Mouse (Mus musculus) heart, adult 8-10 months (tissue): Measurements from ENCODE around the gene Tmem248. TPM values are rescaled to one million over a fixed set of nuclear protein-coding genes. Genes with fewer than 3 reads are reported as not detected.

Experiments
- DNase-seq: peaks from one replicate; pipeline ENCODE4 v3.0.0; 2022; ENCODE audit warnings: low spot score
- total RNA-seq, 4 experiments: library from RNA; stranded (reverse); gene quantifications; 2 replicates each; pipeline ENCODE4 v1.2.4; 2022

The Tmem248 gene
- total RNA-seq, 4 experiments from 2014 or later, result 38.1 to 48.4 (median 46.1) TPM

GRCm38 (mm10) chr5:130200233-130201029 lies 16.4 kb upstream of the Tmem248 start:
- DNase-seq, result no peak

DNA sequence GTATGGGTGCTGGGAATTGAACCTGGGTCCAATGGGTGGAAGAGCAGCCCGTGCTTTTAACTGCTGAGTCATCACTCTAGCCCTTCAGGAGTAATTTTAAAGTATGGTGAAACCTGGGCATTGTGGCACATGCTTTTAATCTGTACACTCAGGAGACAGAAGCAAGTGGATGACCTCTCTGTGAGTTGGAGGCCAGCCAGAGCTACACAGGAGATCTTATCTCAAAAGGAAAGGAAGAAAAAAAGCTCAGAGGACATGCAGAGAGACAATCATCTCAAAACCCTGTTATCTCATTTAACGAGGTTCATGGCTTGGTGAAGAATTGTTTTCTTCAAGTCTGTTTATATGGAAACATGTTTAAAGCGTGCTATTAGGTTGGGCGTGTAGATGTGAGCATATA lies 12.9 kb upstream of the Tmem248 start:
- no peak for DNase-seq

DNA sequence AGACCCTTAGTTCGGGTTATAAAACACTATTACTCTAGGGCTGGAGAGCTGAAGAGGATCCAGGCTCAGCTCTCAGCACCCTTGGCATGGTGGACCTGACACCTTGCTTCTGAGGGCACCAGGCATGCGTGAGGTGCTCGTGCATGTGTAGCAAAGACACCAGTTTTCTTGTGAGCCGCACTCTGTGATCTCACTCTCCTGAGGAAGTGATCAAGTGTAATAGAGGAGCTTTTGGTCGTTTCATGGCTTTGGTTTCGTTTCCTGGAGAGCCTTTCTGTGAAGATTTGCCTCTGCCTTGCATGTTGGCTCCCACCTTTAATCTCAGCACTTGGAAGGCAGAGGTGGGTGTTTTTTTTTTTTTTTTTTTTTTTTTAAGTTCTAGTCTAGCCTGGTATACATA lies 12.3 kb upstream of the Tmem248 start:
- no peak for DNase-seq

DNA sequence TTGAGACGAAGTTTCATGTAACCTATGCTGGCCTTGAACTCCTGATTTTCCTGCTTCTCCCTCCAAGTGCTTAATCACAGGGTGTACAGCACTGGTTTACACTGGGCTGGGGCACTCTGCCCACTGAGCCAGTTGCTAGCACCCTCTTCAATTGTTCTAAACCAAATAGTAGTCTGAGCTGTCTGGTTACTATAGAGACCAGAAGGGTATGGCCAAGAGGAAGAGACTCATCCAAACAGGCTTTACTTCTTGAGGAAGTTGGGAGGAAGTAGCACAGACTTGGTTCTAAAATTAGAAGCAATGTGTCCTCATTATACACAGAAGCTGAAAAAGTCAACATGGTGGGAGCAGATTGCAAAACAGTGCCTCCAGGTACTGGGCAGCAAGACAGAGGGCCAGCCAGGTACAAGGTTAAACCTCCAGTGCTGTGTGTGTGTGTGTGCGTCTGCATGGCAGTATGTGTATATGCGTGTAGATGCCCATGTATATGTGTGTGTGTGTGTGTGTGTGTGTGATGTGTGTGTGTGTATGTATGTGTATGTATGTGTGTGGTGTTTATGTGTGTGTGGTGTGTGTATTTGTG lies 11.3 kb upstream of the Tmem248 start:
- DNase-seq, result no peak

DNA sequence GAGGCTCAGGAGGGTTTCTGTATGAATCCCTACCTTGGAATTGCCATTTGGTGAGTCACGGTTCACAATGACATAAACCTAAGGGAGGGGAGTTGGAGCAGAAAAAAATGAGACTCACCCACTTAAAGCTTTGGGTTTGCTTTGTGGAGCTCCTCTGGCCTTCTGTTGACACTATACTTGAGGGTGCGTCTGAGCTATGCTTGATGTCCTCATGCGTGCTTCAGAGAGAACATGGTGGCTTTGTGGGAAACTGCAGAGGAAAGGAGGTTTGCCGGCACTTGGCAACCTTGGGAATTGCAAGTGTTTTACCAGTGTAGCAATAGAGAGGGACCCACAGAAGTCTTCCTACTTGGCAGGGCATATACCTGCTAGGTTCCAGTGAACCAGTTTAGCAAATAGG lies 9.6 kb upstream of the Tmem248 start:
- no peak for DNase-seq

DNA sequence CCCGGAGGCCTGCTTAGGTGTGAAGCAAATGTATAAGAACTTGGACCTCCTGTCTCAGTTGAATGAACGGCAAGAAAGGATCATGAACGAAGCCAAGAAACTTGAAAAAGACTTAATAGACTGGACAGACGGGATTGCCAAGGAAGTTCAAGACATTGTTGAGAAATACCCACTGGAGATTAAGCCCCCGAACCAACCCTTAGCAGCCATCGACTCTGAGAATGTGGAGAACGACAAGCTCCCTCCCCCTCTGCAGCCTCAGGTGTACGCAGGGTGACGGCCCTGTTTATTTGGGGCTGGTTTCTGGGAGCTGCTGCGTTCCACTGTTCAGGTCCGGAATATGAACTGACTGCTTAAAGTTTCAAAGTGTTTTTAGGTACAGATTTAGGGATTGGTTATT lies 3.9 kb upstream of the Tmem248 start:
- DNase-seq, result no peak

- no peak for DNase-seq
Measured at GRCm38 (mm10) chr5:130217406-130217805, 525 bp downstream of the Tmem248 start.

DNA sequence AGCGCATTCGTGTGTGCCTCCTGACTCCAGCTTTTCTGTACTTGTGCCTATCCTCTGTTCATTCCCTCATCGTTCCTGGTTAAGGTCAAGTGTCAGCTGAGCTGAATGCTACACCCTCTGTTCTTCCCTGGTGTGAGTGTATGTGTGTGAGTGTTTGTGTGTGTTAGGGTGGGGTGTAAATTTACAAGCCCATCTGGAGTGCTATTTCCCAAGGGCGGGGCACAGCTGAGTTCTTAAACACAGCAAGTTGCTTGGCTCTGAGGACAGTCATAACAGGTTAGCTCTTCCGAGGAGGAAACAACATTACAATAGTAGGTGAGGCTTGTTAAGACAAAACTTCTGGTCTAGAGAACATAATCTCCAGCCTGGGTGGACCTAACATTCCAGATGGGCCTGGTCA lies 1.5 kb downstream of the Tmem248 start:
- no peak for DNase-seq

- no peak for DNase-seq
Measured at GRCm38 (mm10) chr5:130221316-130221715, 4.4 kb downstream of the Tmem248 start.

GRCm38 (mm10) chr5:130221760-130222145 lies 4.9 kb downstream of the Tmem248 start:
- no peak for DNase-seq

DNA sequence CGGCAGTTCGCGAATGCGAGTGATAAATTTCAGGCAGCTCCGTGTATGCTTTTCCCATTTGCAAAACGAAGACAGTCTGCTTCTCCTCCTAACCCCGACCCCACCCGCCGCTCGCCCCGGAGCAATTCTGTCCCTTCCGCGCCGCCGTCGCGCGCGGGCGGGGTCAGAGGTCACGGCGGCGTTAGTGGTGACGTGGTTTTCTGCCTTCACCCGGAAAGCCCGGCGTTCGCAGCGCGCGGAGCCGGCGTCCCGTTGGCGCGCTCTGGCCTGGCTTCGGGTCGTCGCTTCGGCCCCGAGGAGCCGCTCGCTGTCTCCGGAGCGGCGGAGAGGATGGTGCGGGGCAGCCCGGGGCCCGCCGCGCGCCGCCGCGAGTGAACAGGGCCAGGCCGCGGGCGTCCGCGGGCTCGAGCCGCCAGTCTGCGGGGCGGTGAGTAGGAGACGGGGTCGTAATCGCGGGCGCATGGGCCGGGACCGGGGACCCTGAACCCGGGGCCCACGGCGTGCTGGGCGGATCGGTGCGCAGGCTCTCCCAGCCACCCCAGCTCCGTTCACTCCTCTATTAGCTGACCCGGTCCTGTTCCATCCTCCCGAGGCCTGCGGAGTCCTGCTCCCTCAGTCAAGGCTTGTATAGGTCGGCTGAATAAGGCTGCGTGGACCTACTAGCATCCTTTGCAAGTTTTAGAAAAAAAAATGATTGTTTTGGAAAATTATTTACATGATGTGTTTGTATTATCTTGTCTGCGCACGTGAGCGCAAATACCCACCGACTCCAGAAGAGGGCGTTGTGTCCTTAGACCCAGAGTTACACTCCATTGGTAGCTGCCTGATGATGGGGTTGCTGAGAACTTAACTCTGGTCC lies 5.5 kb downstream of the Tmem248 start:
- peak; percentile 96 for DNase-seq

- no peak for DNase-seq
Measured at GRCm38 (mm10) chr5:130226790-130227189, 9.9 kb downstream of the Tmem248 start.

DNA sequence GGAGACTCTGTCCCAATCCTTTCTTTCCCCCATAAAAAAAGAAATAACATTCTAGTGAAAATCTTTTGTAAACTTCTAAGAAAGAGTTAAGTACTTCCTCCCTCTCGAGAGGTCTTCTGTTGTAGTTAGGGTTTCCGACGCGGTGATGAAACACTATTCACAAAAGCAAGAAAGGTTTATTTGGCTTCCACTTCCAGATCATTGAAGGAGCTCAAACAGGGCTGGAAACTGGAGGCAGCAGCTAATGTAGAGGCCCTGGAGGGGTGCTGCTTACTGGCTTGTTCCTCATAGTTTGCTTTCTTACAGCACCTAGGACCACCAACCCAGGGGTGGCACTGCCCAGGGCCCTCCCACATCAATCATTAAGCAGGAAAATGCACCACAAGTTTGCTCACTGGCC lies 11.2 kb downstream of the Tmem248 start:
- DNase-seq, result no peak

GRCm38 (mm10) chr5:130236302-130236701 lies 19.4 kb downstream of the Tmem248 start:
- no peak for DNase-seq

- no peak for DNase-seq
Measured at GRCm38 (mm10) chr5:130239236-130239635, 22.4 kb downstream of the Tmem248 start.

DNA sequence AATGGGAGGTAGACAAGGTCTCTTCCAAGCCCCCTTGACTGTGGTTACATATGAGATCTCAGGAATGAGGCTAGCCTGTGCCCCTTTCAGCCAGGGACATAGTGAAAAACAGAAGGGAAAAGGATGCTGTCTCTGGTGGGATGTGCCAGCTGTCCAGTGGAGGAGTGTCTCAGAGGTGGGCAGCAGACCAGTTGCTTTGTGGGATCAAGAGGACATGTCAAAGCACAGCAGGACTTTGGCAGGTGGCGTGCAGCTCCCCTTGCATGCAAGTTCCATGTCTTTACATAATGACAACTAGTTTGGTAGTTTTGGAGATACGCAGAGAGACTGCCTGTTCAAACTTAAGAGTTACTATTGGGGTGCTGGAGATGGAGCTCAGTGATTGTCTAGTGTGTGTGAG lies 23.0 kb downstream of the Tmem248 start:
- DNase-seq, result no peak

DNA sequence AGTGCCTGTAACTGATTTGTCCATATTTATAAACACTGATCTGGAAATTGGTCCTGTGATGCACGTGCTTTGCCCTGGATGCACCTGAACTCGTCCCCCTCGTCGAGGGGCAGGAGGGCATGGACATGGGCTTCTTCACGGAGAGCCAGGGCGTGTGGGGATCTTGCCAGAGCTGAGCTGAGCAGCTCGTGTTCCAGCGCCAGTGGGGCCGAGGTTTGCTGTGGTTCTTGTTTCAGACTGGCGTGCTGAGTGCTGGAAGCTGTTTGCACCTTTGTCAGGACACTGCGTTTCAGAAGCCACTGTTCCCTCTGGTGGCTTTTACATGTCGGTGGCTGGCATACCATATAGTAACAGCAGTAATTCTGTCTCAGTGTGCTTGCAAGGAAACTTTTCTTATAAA lies 24.5 kb downstream of the Tmem248 start:
- DNase-seq, result no peak

DNA sequence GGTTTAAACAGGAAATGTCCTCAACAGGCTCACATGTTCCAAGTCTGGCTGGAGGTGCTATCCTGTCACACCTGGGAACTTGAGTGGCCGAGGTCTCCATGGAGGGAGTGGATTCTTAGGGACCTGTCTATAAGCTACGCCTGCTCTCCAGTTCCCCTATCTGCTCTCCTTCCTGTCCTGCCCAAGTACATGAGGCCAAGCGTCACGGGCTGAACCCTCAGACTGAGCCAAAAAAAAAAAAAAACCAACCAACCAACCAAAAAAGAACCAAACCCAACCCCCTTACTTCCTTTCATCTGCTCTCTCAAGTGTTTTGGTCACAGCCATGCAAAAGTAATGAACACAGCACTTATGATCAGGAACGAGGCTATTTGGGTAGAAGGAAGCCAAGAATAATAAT lies 30.9 kb downstream of the Tmem248 start:
- no peak for DNase-seq

DNA sequence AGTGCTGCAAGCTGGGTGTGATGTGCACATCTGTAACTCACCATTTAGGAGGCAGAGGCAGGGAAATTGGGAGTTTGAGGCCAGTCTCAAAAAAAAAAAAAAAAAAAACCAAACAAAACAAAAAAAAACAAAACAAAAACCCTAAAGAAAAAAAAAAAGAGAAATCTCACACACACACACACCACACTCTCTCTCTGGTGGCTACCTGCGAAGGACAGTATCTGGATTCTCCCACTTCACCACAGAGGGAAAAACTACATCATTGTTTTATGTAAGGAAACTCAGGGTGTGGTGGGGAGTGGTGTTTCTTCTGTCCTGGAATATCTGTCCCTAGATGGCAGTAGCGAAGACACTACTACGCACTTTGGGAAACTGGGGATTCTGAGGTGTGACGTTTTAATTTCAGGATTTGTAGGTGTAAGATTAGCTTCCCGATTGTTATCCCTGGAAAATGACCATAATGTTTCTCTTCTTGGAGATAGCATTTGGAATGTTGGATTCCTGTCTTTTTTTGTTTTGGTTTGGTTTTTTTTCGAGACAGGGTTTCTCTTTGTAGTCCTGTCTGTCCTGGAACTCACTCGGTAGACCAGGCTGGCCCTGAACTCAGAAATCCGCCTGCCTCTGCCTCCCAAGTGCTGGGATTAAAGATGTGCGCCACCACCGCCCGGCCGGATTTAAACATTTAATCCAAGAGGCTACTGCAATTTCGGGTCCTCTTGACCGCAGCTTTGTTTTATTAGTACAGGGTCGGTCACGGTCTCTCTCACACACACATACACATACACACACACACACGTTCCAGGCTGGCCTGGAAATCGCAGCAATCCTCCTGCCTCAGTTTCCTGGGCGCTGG lies 37.5 kb downstream of the Tmem248 start:
- peak; percentile 57 for DNase-seq

GRCm38 (mm10) chr5:130255017-130255720 lies 38.3 kb downstream of the Tmem248 start, which contains the start of the genes Sbds and Tyw1:
TSS of gene Sbds (minus strand) at chr5:130255530.
TSS of gene Tyw1 (plus strand) at chr5:130255619.
- peak; percentile 99 for DNase-seq
